In genomic region chr9:61756224-61756800, GRCm38 (mm10) we compare ENCODE assay signal across 12 mouse cellular contexts.
DNase-seq lines count a peak whose midpoint lies in the region; ATAC-seq lines count a peak whose summit lies in the region.
"Had no signal": no experiment of that assay in that cellular context is flagged by ENCODE, and none has a peak within 500 bp of the region (broad histone marks: within the 10 kb centered on the region; RNA-seq: fewer than 3 reads in every experiment).

No protein-coding gene starts in this region.

- H3K9ac ChIP-seq in forebrain, embryonic 11.5 days (ENCODE audit: low read length): no peak overlapping the region
- no peak overlapping the region for H3K9ac ChIP-seq in neural tube, embryonic 12.5 days
- H3K9ac ChIP-seq in intestine, embryonic 16.5 days (ENCODE audit: low read depth, low read length): no peak overlapping the region

- no peak overlapping the region for H3K4me3 ChIP-seq in forebrain, embryonic 11.5 days (ENCODE audit: low read depth, low read length)
- no peak overlapping the region for H3K4me3 ChIP-seq in forebrain, embryonic 10.5 days
- H3K4me3 ChIP-seq in neural tube, embryonic 12.5 days: no peak overlapping the region
- no peak overlapping the region for H3K4me3 ChIP-seq in intestine, embryonic 16.5 days (ENCODE audit: low read length)
- H3K4me3 ChIP-seq: erythroblast, embryonic 14.5 days; heart, embryonic 10.5 days had no signal

- H3K9me3 ChIP-seq in forebrain, embryonic 11.5 days (ENCODE audit: control insufficient read depth, low read length): no peaks in the 10 kb centered on the region
- H3K9me3 ChIP-seq in forebrain, embryonic 10.5 days: no peaks in the 10 kb centered on the region
- no peaks in the 10 kb centered on the region for H3K9me3 ChIP-seq in neural tube, embryonic 12.5 days
- H3K9me3 ChIP-seq in intestine, embryonic 16.5 days (ENCODE audit: control insufficient read depth, low read length): no peaks in the 10 kb centered on the region
- H3K9me3 ChIP-seq: heart, embryonic 10.5 days had no signal

- H3K4me2 ChIP-seq in forebrain, embryonic 11.5 days (ENCODE audit: low read depth, low read length, severe bottlenecking): no peak overlapping the region
- no peak overlapping the region; the same call in 1 of the 2 replicates for H3K4me2 ChIP-seq in neural tube, embryonic 12.5 days (replicated peaks)
- H3K4me2 ChIP-seq in intestine, embryonic 16.5 days (ENCODE audit: low read depth, low read length): no peak overlapping the region

- peaks cover 6% of the 10 kb centered on the region; the same call in 1 of the 2 replicates for H3K4me1 ChIP-seq in forebrain, embryonic 11.5 days (replicated peaks; ENCODE audit: control insufficient read depth, insufficient read depth, low read length)
- H3K4me1 ChIP-seq in forebrain, embryonic 10.5 days: peaks cover 28% of the 10 kb centered on the region
- H3K4me1 ChIP-seq in neural tube, embryonic 12.5 days: peaks cover 35% of the 10 kb centered on the region
- peaks cover 2% of the 10 kb centered on the region; the same call in 1 of the 2 replicates for H3K4me1 ChIP-seq in intestine, embryonic 16.5 days (ENCODE audit: control insufficient read depth, insufficient read depth, low read length)

- no peaks in the 10 kb centered on the region for H3K36me3 ChIP-seq in forebrain, embryonic 11.5 days (ENCODE audit: control insufficient read depth, insufficient read depth, low read length)
- H3K36me3 ChIP-seq in forebrain, embryonic 10.5 days (replicated peaks): no peaks in the 10 kb centered on the region
- H3K36me3 ChIP-seq in neural tube, embryonic 12.5 days: no peaks in the 10 kb centered on the region
- H3K36me3 ChIP-seq in intestine, embryonic 16.5 days (ENCODE audit: control insufficient read depth, insufficient read depth, low read length): no peaks in the 10 kb centered on the region
- H3K36me3 ChIP-seq: heart, embryonic 10.5 days had no signal

- WGBS in forebrain, embryonic 11.5 days: 72% methylated on average over 15 of the region's 15 CpGs
- WGBS in forebrain, embryonic 10.5 days: 80% methylated on average over 15 of the region's 15 CpGs
- WGBS in neural tube, embryonic 12.5 days: 57% methylated on average over 15 of the region's 15 CpGs
- 38% methylated on average over 15 of the region's 15 CpGs for WGBS in intestine, embryonic 16.5 days

- ATAC-seq in forebrain, embryonic 11.5 days (replicated peaks; ENCODE audit: low FRiP score): 0 out of 2 replicates have a peak, but pooled peaks have one; percentile 18
- peak; percentile 56 for ATAC-seq in neural tube, embryonic 12.5 days (ENCODE audit: low FRiP score, low read depth)
- peak; percentile 33; the same call in 1 of the 2 replicates for ATAC-seq in intestine, embryonic 16.5 days
- no peak for ATAC-seq in megakaryocyte progenitor cell, adult 5-6 weeks (replicated peaks; ENCODE audit: poor library complexity)

- no peaks in the 10 kb centered on the region for H3K27me3 ChIP-seq in forebrain, embryonic 11.5 days (ENCODE audit: control insufficient read depth, insufficient read depth, low read length)
- peaks cover 15% of the 10 kb centered on the region; the same call in 1 of the 2 replicates for H3K27me3 ChIP-seq in forebrain, embryonic 10.5 days (ENCODE audit: poor library complexity, severe bottlenecking)
- H3K27me3 ChIP-seq in neural tube, embryonic 12.5 days (replicated peaks): no peaks in the 10 kb centered on the region
- H3K27me3 ChIP-seq in intestine, embryonic 16.5 days (replicated peaks; ENCODE audit: control insufficient read depth, insufficient read depth, low read length): no peaks in the 10 kb centered on the region

- DNase-seq in forebrain, embryonic 11.5 days (ENCODE audit: low spot score): no peak
- DNase-seq in forebrain, embryonic 10.5 days (ENCODE audit: extremely low spot score, low spot score): no peak
- no peak for DNase-seq in neural tube, embryonic 10.5 days (ENCODE audit: extremely low spot score, low spot score)
- no peak for DNase-seq in frontal cortex, postnatal 25 days (ENCODE audit: low spot score in 2 of 2)
- no peak for DNase-seq in layer of hippocampus, postnatal 14 days (ENCODE audit: low spot score in 2 of 2)
- DNase-seq: adrenal gland, postnatal 10 days; gastrocnemius, postnatal 10 days had no signal

- H3K27ac ChIP-seq in forebrain, embryonic 11.5 days (ENCODE audit: low read depth, low read length): no peak overlapping the region
- no peak overlapping the region for H3K27ac ChIP-seq in forebrain, embryonic 10.5 days
- peak overlapping the region; percentile 42; the same call in 1 of the 2 replicates for H3K27ac ChIP-seq in neural tube, embryonic 12.5 days
- H3K27ac ChIP-seq in intestine, embryonic 16.5 days (ENCODE audit: low read length): no peak overlapping the region
- H3K27ac ChIP-seq: heart, embryonic 10.5 days had no signal
